Mouse (Mus musculus) B cell, adult 67 days (primary cell): Measurements from ENCODE around the gene F7. TPM values are rescaled to one million over a fixed set of nuclear protein-coding genes. Genes with fewer than 3 reads are reported as not detected.

Experiments used
- total RNA-seq, 2 experiments: library from RNA; stranded (reverse); gene quantifications; 4 replicates each; pipeline ENCODE4 v1.2.4; 2023

The F7 gene
- not detected for total RNA-seq

DNA sequence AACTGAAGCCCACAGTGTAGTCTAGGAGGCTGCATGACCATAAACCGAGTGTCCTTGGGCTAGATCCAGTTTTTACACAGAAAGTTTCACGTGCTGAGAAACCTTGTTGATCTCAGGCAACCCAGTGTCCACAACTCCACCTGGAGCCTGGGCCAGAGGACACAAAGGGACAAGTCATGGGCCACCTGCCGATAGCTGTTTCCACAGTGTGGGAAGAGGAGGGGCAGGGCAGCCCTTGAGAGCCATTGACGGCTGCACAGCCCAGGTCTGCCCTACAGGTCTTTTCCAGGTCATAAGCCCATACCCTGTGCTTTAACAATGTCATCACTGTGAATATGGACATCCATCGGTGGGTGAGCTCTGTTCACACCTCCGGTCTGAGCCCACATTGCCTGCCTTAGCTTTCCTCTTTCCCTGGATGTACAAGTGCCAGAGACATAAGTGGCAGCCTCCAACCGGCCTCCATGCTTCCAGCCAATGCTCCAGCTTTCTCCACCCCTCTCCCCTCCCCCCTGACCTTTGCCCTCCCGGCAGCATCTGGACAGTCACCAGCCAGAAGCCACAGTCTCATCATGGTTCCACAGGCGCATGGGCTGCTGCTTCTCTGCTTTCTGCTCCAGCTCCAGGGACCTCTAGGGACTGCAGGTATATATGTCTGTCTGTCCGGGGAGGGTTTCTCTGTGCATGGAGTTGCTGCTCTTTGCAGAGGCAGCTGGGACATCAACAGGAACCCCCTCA is at the start of gene F7:
TSS of gene F7 (plus strand) at position 548 of the 738 bp plus-strand sequence.

GRCm38 (mm10) chr8:13037015-13037414 is 11.2 kb downstream of the F7 start, which contains the start of gene F10:
Gene F10, plus strand, starts transcription at chr8:13037308.

DNA sequence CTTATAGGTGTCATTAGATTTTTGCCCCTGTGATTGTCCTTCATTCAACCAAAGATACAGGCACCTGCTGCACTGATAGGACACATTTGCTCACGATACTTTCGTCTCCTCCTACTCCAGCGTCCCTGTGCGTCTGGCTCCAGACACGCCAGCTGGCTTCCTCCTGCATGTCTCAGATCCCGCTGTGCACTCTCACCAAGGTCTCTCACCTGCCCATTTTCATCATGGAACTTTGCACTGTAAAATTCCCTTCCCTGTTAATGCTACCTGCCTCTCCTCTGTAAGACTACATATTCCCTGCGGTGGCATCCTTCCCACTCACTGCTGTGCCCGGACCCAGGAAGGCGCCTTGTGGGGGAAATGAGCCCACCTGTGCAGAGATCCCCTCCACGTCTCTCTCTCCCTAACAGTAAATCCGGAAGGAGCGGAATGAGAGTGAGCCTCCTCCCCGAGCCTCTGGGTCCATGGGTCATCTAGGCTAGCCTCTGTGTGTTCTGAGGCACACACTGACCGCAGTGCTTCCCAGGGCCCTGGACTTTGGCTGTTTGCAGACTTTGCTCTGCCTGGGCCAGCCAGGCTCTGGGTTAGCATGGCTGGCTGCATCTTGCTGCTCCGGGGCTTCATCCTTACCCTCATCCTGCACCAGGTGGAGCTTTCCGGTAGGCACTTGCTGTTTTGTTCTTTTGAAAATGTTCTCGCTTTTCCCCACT is 34.8 kb downstream of the F7 start, which contains the start of gene Proz:
TSS of gene Proz (plus strand) at position 474 of the 710 bp plus-strand sequence.

Other genes with a start within 250 kb of the F7 start
- gene Mcf2l, start 152.2 kb upstream of the F7 start, total RNA-seq, result not detected
- not detected for gene F10, start 11.3 kb downstream of the F7 start, total RNA-seq
- not detected for gene Proz, start 34.9 kb downstream of the F7 start, total RNA-seq
- 10 to 100 TPM; 35.5 to 38.6 TPM for gene Pcid2, start 79.4 kb downstream of the F7 start, total RNA-seq
- 10 to 100 TPM; 50.5 to 70.9 TPM for gene Cul4a, start 79.6 kb downstream of the F7 start, total RNA-seq
- 100 to 1,000 TPM; 127 to 133 TPM for gene Lamp1, start 133.1 kb downstream of the F7 start, total RNA-seq
- gene Grtp1, start 174.6 kb downstream of the F7 start, total RNA-seq, result not detected
- not detected for gene Adprhl1, start 228.1 kb downstream of the F7 start, total RNA-seq